Mouse (Mus musculus) hindbrain, postnatal 0 days (tissue): ENCODE measurements around the gene Fuca1. TPM values are rescaled to one million over a fixed set of nuclear protein-coding genes. Genes with fewer than 3 reads are reported as not detected.
"Not testable (repeated sequence)": the region's sequence is repeated elsewhere in the genome, so short reads cannot be mapped to it uniquely, and the experiment has no call there.

ENCODE experiments used
- ATAC-seq: fragments of 200-750 bp; cut with Nextera tagmentation; 2 replicates; pipeline ENCODE4 v1.8.0; 2017; ENCODE audit warnings: mild to moderate bottlenecking, moderate TSS enrichment, moderate library complexity
- DNase-seq: peaks from one replicate; pipeline ENCODE4 v3.0.0-alpha.2; 2015; ENCODE audit warnings: low spot score
- H3K27ac ChIP-seq: fragments of 300-500 bp; sonication (generic); 2 replicates; pipeline ENCODE4 v1.5.1; 2014; ENCODE audit warnings: mild to moderate bottlenecking
- H3K27me3 ChIP-seq: fragments of 300-500 bp; sonication (generic); 2 replicates; pipeline ENCODE4 v1.6.1; 2014; ENCODE audit warnings: low read length, mixed read lengths; ENCODE audit not compliant: insufficient read depth
- H3K36me3 ChIP-seq: fragments of 300-500 bp; sonication (generic); 2 replicates; pipeline ENCODE4 v1.6.1; 2014; ENCODE audit warnings: low read length, mixed read lengths; ENCODE audit not compliant: insufficient read depth
- H3K4me1 ChIP-seq: fragments of 300-500 bp; sonication (generic); 2 replicates; pipeline ENCODE4 v1.6.1; 2014; ENCODE audit warnings: antibody characterized with exemption, low read length, mixed read lengths; ENCODE audit not compliant: insufficient read depth
- H3K4me2 ChIP-seq: fragments of 300-500 bp; sonication (generic); 2 replicates; pipeline ENCODE4 v1.6.1; 2014; ENCODE audit warnings: low read depth, mild to moderate bottlenecking, low read length, moderate library complexity, mixed read lengths
- H3K4me3 ChIP-seq: fragments of 300-500 bp; sonication (generic); 2 replicates; pipeline ENCODE4 v1.5.1; 2014; ENCODE audit warnings: low read length
- H3K9ac ChIP-seq: fragments of 300-500 bp; sonication (generic); replicated peaks from 2 replicates; pipeline ENCODE4 v1.6.1; 2014; ENCODE audit warnings: mild to moderate bottlenecking, low read length, moderate library complexity, mixed read lengths
- H3K9me3 ChIP-seq: fragments of 300-500 bp; sonication (generic); 2 replicates; pipeline ENCODE4 v1.6.1; 2016; ENCODE audit warnings: low read length, mixed read lengths
- CTCF ChIP-seq: IDR thresholded peaks from 2 replicates; pipeline ENCODE4 v1.5.1; 2016; ENCODE audit warnings: antibody characterized with exemption, control low read depth, low read depth
- WGBS: fragments of 180-500 bp; shearing (Covaris S2); extraction: QIAGEN DNeasy Blood & Tissue Kit; methylation state at CpG from one replicate; pipeline ENCODE4 v1.1.7; 2014; 5-methylcytosine and 5-hydroxymethylcytosine counted together
- polyA plus RNA-seq: library from polyadenylated mRNA; unstranded; fragments of >200 nt; fragmentation: Nextera tagmentation; extraction: Ambion mirVana; gene quantifications from 2 replicates; pipeline ENCODE4 v1.2.1, GENCODE M21; 2015
- total RNA-seq: library from RNA; depleted of rRNA; stranded (reverse); fragments of >200 nt; gene quantifications from 2 replicates; pipeline ENCODE4 v1.2.3, GENCODE M21; 2014

Fuca1 gene
- total and polyA plus RNA-seq, 2 experiments from 2014 or later: 43.6 to 97.3 TPM

- Histone ChIP-seq H3K9ac (no peak overlapping the region), H3K4me2 (no peak overlapping the region), H3K27ac (no peak overlapping the region), H3K4me3 (no peak overlapping the region), H3K36me3 (peaks cover 9% of the 10 kb centered on the region), H3K4me1 (no peaks in the 10 kb centered on the region), H3K9me3 (no peaks in the 10 kb centered on the region), H3K27me3 (no peaks in the 10 kb centered on the region)
- DNase-seq (no peak), ATAC-seq (no peak)
- no peak for TF ChIP-seq CTCF
- 83% methylated on average over 7 of the region's 7 CpGs for WGBS
These were observed 18.3 kb downstream of the Fuca1 start for GRCm38 (mm10) chr4:135938858-135939257.

- DNase-seq, H3K36me3 ChIP-seq, H3K9me3 ChIP-seq, H3K27me3 ChIP-seq, H3K27ac ChIP-seq, H3K9ac ChIP-seq, H3K4me3 ChIP-seq, H3K4me1 ChIP-seq, H3K4me2 ChIP-seq, ATAC-seq: not testable (repeated sequence)
- TF ChIP-seq CTCF: peak; percentile 37
- WGBS: 84% methylated on average over 8 of the region's 8 CpGs
These were observed 20.5 kb downstream of the Fuca1 start for GRCm38 (mm10) chr4:135941026-135941425.

- WGBS: 91% methylated on average over 6 of the region's 6 CpGs
- H3K36me3 ChIP-seq: peaks cover 6% of the 10 kb centered on the region; the same call in 1 of the 2 replicates
- H3K9me3 ChIP-seq: no peaks in the 10 kb centered on the region
- DNase-seq (no peak), ATAC-seq (no peak)
- no peaks in the 10 kb centered on the region for H3K27me3 ChIP-seq
- H3K4me2 ChIP-seq: no peak overlapping the region
- H3K9ac ChIP-seq: no peak overlapping the region
- peaks cover 4% of the 10 kb centered on the region; the same call in 1 of the 2 replicates for H3K4me1 ChIP-seq
- H3K4me3 ChIP-seq: no peak overlapping the region
- TF ChIP-seq CTCF: no peak
- H3K27ac ChIP-seq: no peak overlapping the region
These were observed 21.7 kb downstream of the Fuca1 start for GRCm38 (mm10) chr4:135942193-135942592.

- Histone ChIP-seq H3K36me3 (peaks cover 6% of the 10 kb centered on the region; the same call in 1 of the 2 replicates), H3K9ac (no peak overlapping the region), H3K27ac (no peak overlapping the region), H3K27me3 (no peaks in the 10 kb centered on the region), H3K4me3 (no peak overlapping the region), H3K4me2 (no peak overlapping the region), H3K4me1 (peaks cover 4% of the 10 kb centered on the region; the same call in 1 of the 2 replicates), H3K9me3 (no peaks in the 10 kb centered on the region)
- no peak for TF ChIP-seq CTCF
- 37% methylated on average over 4 of the region's 4 CpGs for WGBS
- DNase-seq (no peak), ATAC-seq (no peak)
These were observed 22.9 kb downstream of the Fuca1 start for GRCm38 (mm10) chr4:135943389-135943788.

- peak; percentile 4; the same call in 1 of the 2 replicates for ATAC-seq
- peak overlapping the region; percentile 89 for H3K4me2 ChIP-seq
- H3K9ac ChIP-seq: peak overlapping the region; percentile 57
- peaks cover 4% of the 10 kb centered on the region; the same call in 1 of the 2 replicates for H3K4me1 ChIP-seq
- no peak for TF ChIP-seq CTCF
- no peaks in the 10 kb centered on the region for H3K27me3 ChIP-seq
- H3K27ac ChIP-seq: peak overlapping the region; percentile 87
- H3K36me3 ChIP-seq: no peaks in the 10 kb centered on the region
- 73% methylated on average over 10 of the region's 10 CpGs for WGBS
- H3K4me3 ChIP-seq: peak overlapping the region; percentile 75
- no peaks in the 10 kb centered on the region for H3K9me3 ChIP-seq
- DNase-seq: no peak
These were observed 25.2 kb downstream of the Fuca1 start for GRCm38 (mm10) chr4:135945706-135946105.

GRCm38 (mm10) chr4:135946278-135946658 is 25.7 kb downstream of the Fuca1 start, which contains the start of gene Hmgcl:
TSS of gene Hmgcl (plus strand) at chr4:135946448.
- Histone ChIP-seq H3K27me3 (no peaks in the 10 kb centered on the region), H3K4me1 (peaks cover 4% of the 10 kb centered on the region; the same call in 1 of the 2 replicates), H3K9ac (peak within 1 kb of the TSS; percentile 57), H3K9me3 (no peaks in the 10 kb centered on the region), H3K36me3 (no peaks in the 10 kb centered on the region), H3K4me3 (peak within 1 kb of the TSS; percentile 75), H3K27ac (peak within 1 kb of the TSS; percentile 87), H3K4me2 (peak within 1 kb of the TSS; percentile 89)
- under 1% methylated on average over 23 of the region's 23 CpGs for WGBS
- TF ChIP-seq CTCF: no peak
- DNase-seq: peak; percentile 96
- ATAC-seq: peak; percentile 95

GRCm38 (mm10) chr4:135946659-135947301 is 26.2 kb downstream of the Fuca1 start:
- H3K9me3 ChIP-seq: no peaks in the 10 kb centered on the region
- peak; percentile 27 for ATAC-seq
- H3K4me1 ChIP-seq: peaks cover 4% of the 10 kb centered on the region; the same call in 1 of the 2 replicates
- H3K9ac ChIP-seq: peak overlapping the region; percentile 57
- peak overlapping the region; percentile 89 for H3K4me2 ChIP-seq
- H3K4me3 ChIP-seq: peak overlapping the region; percentile 75
- H3K27me3 ChIP-seq: no peaks in the 10 kb centered on the region
- DNase-seq: peak; percentile 55
- H3K27ac ChIP-seq: peak overlapping the region; percentile 87
- no peaks in the 10 kb centered on the region for H3K36me3 ChIP-seq
- 2% methylated on average over 28 of the region's 28 CpGs for WGBS
- TF ChIP-seq CTCF: no peak
